Mouse (Mus musculus) olfactory bulb, adult 2 months (tissue): ENCODE measurements around the gene Rundc1. TPM values are rescaled to one million over a fixed set of nuclear protein-coding genes. Genes with fewer than 3 reads are reported as not detected.

Experiments used
- H3K27ac ChIP-seq: fragments of 200-500 bp; 2 replicates; pipeline ENCODE4 v1.5.1; 2012; ENCODE audit warnings: low read depth, low read length; ENCODE audit not compliant: insufficient read depth
- H3K4me1 ChIP-seq: fragments of 200-500 bp; 2 replicates; pipeline ENCODE4 v1.6.1; 2012; ENCODE audit warnings: low read length; ENCODE audit not compliant: control insufficient read depth, insufficient read depth
- H3K4me3 ChIP-seq: fragments of 200-500 bp; 2 replicates; pipeline ENCODE4 v1.5.1; 2012; ENCODE audit warnings: mild to moderate bottlenecking, low read depth, low read length, moderate library complexity; ENCODE audit not compliant: insufficient read depth
- CTCF ChIP-seq: fragments of 200-500 bp; IDR thresholded peaks from 2 replicates; pipeline ENCODE4 v1.5.1; 2012; ENCODE audit warnings: low read depth, mild to moderate bottlenecking, low read length, moderate library complexity; ENCODE audit not compliant: insufficient read depth
- POLR2A ChIP-seq: fragments of 200-500 bp; IDR thresholded peaks from 2 replicates; pipeline ENCODE4 v1.6.1; 2012; ENCODE audit warnings: mild to moderate bottlenecking, low read depth, low read length, moderate library complexity; ENCODE audit not compliant: insufficient read depth
- WGBS: fragments of 180-500 bp; shearing (Covaris S2); methylation state at CpG from one replicate; pipeline ENCODE4 v1.1.7; 2018; 5-methylcytosine and 5-hydroxymethylcytosine counted together
- polyA plus RNA-seq: library from polyadenylated mRNA; stranded (reverse); fragments of >200 nt; gene quantifications from 2 replicates; pipeline ENCODE4 v1.2.4, GENCODE M21; 2012; ENCODE audit warnings: low replicate concordance; ENCODE audit not compliant: missing spikeins, insufficient read depth, insufficient read length

Rundc1 gene
- polyA plus RNA-seq, 1 experiment, result not detected

GRCm38 (mm10) chr11:101450394-101450793 lies 25.5 kb downstream of the Rundc1 start:
- H3K4me1 ChIP-seq, result no peaks in the 10 kb centered on the region; the same call in 1 of the 2 replicates
- H3K4me3 ChIP-seq, result no peak overlapping the region
- no peak overlapping the region for H3K27ac ChIP-seq
- WGBS, result 84% methylated on average over 3 of the region's 3 CpGs
- no peak for TF ChIP-seq POLR2A
- no peak for TF ChIP-seq CTCF

GRCm38 (mm10) chr11:101451536-101451935 lies 26.7 kb downstream of the Rundc1 start:
- no peak overlapping the region for H3K4me3 ChIP-seq
- no peak overlapping the region for H3K27ac ChIP-seq
- H3K4me1 ChIP-seq, result no peaks in the 10 kb centered on the region; the same call in 1 of the 2 replicates
- TF ChIP-seq POLR2A (no peak), CTCF (no peak)
- 93% methylated on average over 10 of the region's 10 CpGs for WGBS

- TF ChIP-seq CTCF, result no peak
- TF ChIP-seq POLR2A, result no peak
- Histone ChIP-seq H3K27ac (no peak overlapping the region), H3K4me1 (no peaks in the 10 kb centered on the region; the same call in 1 of the 2 replicates), H3K4me3 (no peak overlapping the region)
- 69% methylated on average over 10 of the region's 10 CpGs for WGBS
Observed at GRCm38 (mm10) chr11:101452093-101452774, 27.3 kb downstream of the Rundc1 start.

- WGBS, result 16% methylated on average over 6 of the region's 6 CpGs
- Histone ChIP-seq H3K4me1 (0 out of 2 replicates have a peak, but pooled peaks cover 3% of the 10 kb centered on the region), H3K4me3 (no peak overlapping the region), H3K27ac (no peak overlapping the region)
- TF ChIP-seq CTCF (no peak), POLR2A (no peak)
Observed at GRCm38 (mm10) chr11:101454702-101455101, 29.8 kb downstream of the Rundc1 start.

GRCm38 (mm10) chr11:101455627-101456026 lies 30.7 kb downstream of the Rundc1 start:
- WGBS, result 94% methylated on average over 7 of the region's 7 CpGs
- H3K4me1 ChIP-seq, result 0 out of 2 replicates have a peak, but pooled peaks cover 3% of the 10 kb centered on the region
- no peak for TF ChIP-seq CTCF
- no peak overlapping the region for H3K4me3 ChIP-seq
- no peak overlapping the region for H3K27ac ChIP-seq

GRCm38 (mm10) chr11:101457631-101458030 lies 32.7 kb downstream of the Rundc1 start:
- WGBS, result 90% methylated on average over 9 of the region's 9 CpGs
- Histone ChIP-seq H3K4me1 (peaks cover 9% of the 10 kb centered on the region; the same call in 1 of the 2 replicates), H3K27ac (no peak overlapping the region), H3K4me3 (no peak overlapping the region)
- TF ChIP-seq CTCF (no peak), POLR2A (no peak)

- H3K4me3 ChIP-seq, result no peak overlapping the region
- peaks cover 14% of the 10 kb centered on the region for H3K4me1 ChIP-seq
- H3K27ac ChIP-seq, result no peak overlapping the region
- TF ChIP-seq CTCF (no peak), POLR2A (no peak)
- WGBS, result 87% methylated on average over 12 of the region's 12 CpGs
Observed at GRCm38 (mm10) chr11:101458217-101458616, 33.3 kb downstream of the Rundc1 start.

- no peak for TF ChIP-seq POLR2A
- TF ChIP-seq CTCF, result no peak
- Histone ChIP-seq H3K27ac (no peak overlapping the region), H3K4me1 (peaks cover 21% of the 10 kb centered on the region), H3K4me3 (no peak overlapping the region)
- 47% methylated on average over 6 of the region's 6 CpGs for WGBS
Observed at GRCm38 (mm10) chr11:101459716-101460115, 34.8 kb downstream of the Rundc1 start.

- TF ChIP-seq CTCF (no peak), POLR2A (no peak)
- peaks cover 26% of the 10 kb centered on the region for H3K4me1 ChIP-seq
Observed at GRCm38 (mm10) chr11:101460321-101460720, 35.4 kb downstream of the Rundc1 start.

More at GRCm38 (mm10) chr11:101460321-101460720, 35.4 kb downstream of the Rundc1 start:
- WGBS, result 92% methylated on average over 15 of the region's 15 CpGs
- H3K4me3 ChIP-seq, result no peak overlapping the region
- H3K27ac ChIP-seq, result no peak overlapping the region
